Mouse (Mus musculus): ENCODE data around the gene Ganab. TPM values are rescaled to one million over a fixed set of nuclear protein-coding genes. Genes with fewer than 3 reads are reported as not detected.

Ganab gene
- polyA plus RNA-seq, 1 experiment from 2014 or later: 73.3 TPM

DNA sequence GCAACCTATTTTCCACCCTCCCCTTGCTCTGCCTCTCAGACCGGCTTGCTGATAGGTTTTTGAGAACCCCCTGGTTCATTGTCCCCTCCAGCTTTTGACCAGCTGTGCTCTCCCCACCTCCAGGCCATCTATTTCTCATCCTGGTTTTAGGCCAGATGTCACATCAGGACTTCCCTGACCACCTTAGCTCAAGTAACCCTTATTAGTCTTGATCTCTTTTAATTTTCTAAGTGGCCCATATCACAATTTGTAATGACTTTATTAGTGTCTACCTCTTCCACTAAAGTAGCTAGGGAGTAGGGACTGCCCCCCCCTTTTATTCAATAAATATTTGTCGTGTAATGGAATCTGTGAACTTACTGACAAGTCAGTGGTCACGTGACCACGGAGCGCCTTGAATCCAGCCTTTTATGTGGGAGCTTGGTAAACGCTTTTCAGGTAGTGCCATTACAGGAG lies 23.0 kb downstream of the Ganab start:
- H3K9me3 ChIP-seq (replicated peaks; ENCODE audit: control insufficient read depth, low read length): no peaks in the 10 kb centered on the region
- peak overlapping the region; percentile 84 for H3K4me3 ChIP-seq (ENCODE audit: low read depth, low read length)
- no peak; the same call in 1 of the 2 replicates for ATAC-seq
- WGBS: 1% methylated on average over 6 of the region's 6 CpGs
- peaks cover 31% of the 10 kb centered on the region for H3K36me3 ChIP-seq (ENCODE audit: control insufficient read depth, insufficient read depth, low read length)
- peaks cover 9% of the 10 kb centered on the region; the same call in 1 of the 2 replicates for H3K4me1 ChIP-seq (ENCODE audit: control insufficient read depth, insufficient read depth, low read length)
- peak overlapping the region; percentile 69 for H3K4me2 ChIP-seq (ENCODE audit: low read length)
- no peaks in the 10 kb centered on the region for H3K27me3 ChIP-seq (replicated peaks; ENCODE audit: control insufficient read depth, insufficient read depth, low read length)
- peak overlapping the region; percentile 77 for H3K27ac ChIP-seq (ENCODE audit: low read depth, low read length)
- H3K9ac ChIP-seq (ENCODE audit: low read length): peak overlapping the region; percentile 88
- DNase-seq (ENCODE audit: low spot score): peak; percentile 66

DNA sequence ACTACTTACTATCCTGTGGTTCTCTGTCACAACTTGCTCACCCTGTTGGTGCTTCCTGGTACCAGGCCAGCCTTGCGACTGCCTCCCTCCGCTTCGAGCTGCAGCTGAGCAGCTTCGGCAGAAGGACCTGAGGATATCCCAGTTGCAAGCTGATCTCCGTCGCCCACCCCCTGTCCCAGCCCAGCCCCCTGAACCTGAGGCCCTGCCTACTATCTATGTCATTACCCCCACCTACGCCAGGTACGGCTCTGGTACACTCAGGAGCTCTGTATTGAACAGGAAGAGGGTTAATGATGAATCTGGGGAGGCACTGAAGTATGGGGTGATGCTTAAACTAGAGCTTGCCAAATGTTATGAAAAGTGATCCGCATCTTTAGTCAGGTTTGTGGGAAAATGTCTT lies 23.9 kb downstream of the Ganab start:
- Histone ChIP-seq H3K9me3 (replicated peaks; ENCODE audit: control insufficient read depth, low read length) (no peaks in the 10 kb centered on the region), H3K4me1 (ENCODE audit: control insufficient read depth, insufficient read depth, low read length) (peaks cover 9% of the 10 kb centered on the region; the same call in 1 of the 2 replicates), H3K9ac (ENCODE audit: low read length) (no peak overlapping the region; the same call in 1 of the 2 replicates), H3K27ac (ENCODE audit: low read depth, low read length) (no peak overlapping the region), H3K27me3 (replicated peaks; ENCODE audit: control insufficient read depth, insufficient read depth, low read length) (no peaks in the 10 kb centered on the region), H3K36me3 (ENCODE audit: control insufficient read depth, insufficient read depth, low read length) (peaks cover 31% of the 10 kb centered on the region), H3K4me3 (ENCODE audit: low read depth, low read length) (no peak overlapping the region), H3K4me2 (ENCODE audit: low read length) (peak overlapping the region; percentile 69; the same call in 1 of the 2 replicates)
- no peak for ATAC-seq
- 81% methylated on average over 9 of the region's 9 CpGs for WGBS
- no peak for DNase-seq (ENCODE audit: low spot score)

- no peak for ATAC-seq
- Histone ChIP-seq H3K4me3 (ENCODE audit: low read depth, low read length) (no peak overlapping the region), H3K27me3 (replicated peaks; ENCODE audit: control insufficient read depth, insufficient read depth, low read length) (no peaks in the 10 kb centered on the region), H3K27ac (ENCODE audit: low read depth, low read length) (no peak overlapping the region), H3K4me1 (ENCODE audit: control insufficient read depth, insufficient read depth, low read length) (peaks cover 1% of the 10 kb centered on the region; the same call in 1 of the 2 replicates), H3K9ac (ENCODE audit: low read length) (no peak overlapping the region), H3K36me3 (ENCODE audit: control insufficient read depth, insufficient read depth, low read length) (peaks cover 40% of the 10 kb centered on the region), H3K9me3 (replicated peaks; ENCODE audit: control insufficient read depth, low read length) (no peaks in the 10 kb centered on the region), H3K4me2 (ENCODE audit: low read length) (no peak overlapping the region)
- no peak for DNase-seq (ENCODE audit: low spot score)
- WGBS: 94% methylated on average over 2 of the region's 2 CpGs
Measured at GRCm38 (mm10) chr19:8926766-8927165, 28.9 kb downstream of the Ganab start.

DNA sequence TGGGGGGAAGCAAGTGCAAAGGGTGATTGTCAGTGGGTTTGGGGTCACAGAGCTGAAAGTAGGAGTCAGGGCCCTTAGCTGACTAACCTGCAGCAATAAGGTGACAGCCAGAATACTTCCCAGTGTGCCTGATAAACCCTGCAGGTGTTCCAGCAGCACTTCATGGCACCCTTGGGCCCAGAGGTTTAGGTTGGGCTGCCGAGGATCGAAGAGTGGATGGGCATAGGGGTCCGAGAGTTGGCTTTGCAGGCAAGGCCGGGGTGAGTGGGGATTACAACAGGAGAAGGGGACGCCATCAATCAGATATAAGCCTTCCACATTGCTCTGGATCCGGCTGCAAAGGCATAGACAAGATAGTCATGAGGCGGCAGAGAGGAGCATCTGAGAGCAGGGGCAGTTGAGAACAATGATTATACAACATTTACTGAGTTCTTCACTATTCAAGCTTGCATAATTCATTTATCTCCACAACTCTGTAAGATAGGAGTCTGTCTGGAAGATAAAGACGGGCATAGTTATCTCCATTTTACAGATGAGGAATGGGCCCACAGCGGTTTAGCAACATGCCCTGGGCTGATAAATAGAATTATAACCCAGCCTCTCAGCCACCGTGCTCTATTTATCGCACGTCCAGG lies 30.1 kb downstream of the Ganab start:
- Histone ChIP-seq H3K9ac (ENCODE audit: low read length) (no peak overlapping the region), H3K27me3 (replicated peaks; ENCODE audit: control insufficient read depth, insufficient read depth, low read length) (no peaks in the 10 kb centered on the region), H3K27ac (ENCODE audit: low read depth, low read length) (no peak overlapping the region), H3K4me1 (ENCODE audit: control insufficient read depth, insufficient read depth, low read length) (no peaks in the 10 kb centered on the region; the same call in 1 of the 2 replicates), H3K4me2 (ENCODE audit: low read length) (no peak overlapping the region), H3K4me3 (ENCODE audit: low read depth, low read length) (no peak overlapping the region), H3K36me3 (ENCODE audit: control insufficient read depth, insufficient read depth, low read length) (peaks cover 36% of the 10 kb centered on the region), H3K9me3 (replicated peaks; ENCODE audit: control insufficient read depth, low read length) (no peaks in the 10 kb centered on the region)
- ATAC-seq: no peak
- WGBS: 94% methylated on average over 12 of the region's 12 CpGs
- DNase-seq (ENCODE audit: low spot score): no peak

DNA sequence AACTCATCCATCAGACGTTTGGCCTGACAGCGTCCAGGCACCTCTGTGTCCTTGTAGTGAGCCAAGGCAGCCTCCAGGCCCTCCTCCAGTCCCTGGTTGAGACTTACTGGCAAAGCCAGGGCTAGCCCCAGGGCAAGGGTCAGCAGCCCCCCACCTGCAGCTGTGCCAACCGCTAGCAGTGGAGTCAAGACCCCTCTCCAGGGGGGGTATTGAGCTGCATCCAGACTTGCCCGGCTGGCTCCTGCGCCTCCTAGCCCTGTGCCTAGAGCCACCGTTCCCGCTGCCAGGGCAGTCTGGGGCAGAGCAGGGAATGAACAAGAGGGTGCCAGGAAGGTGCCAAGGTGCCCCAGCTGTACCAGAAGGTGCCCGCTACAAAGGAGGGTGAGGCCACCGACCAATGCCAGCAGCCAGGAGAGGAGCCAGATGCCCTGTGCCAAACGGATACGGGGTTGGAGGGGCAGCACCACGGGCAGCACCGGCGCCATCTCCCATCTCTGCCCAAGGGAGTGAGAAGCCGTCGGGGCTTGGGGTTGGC lies 30.9 kb downstream of the Ganab start:
- WGBS: 15% methylated on average over 16 of the region's 16 CpGs
- DNase-seq (ENCODE audit: low spot score) (no peak), ATAC-seq (peak; percentile 27)
- Histone ChIP-seq H3K9me3 (replicated peaks; ENCODE audit: control insufficient read depth, low read length) (no peaks in the 10 kb centered on the region), H3K4me3 (ENCODE audit: low read depth, low read length) (peak overlapping the region; percentile 48), H3K27ac (ENCODE audit: low read depth, low read length) (no peak overlapping the region), H3K4me1 (ENCODE audit: control insufficient read depth, insufficient read depth, low read length) (no peaks in the 10 kb centered on the region; the same call in 1 of the 2 replicates), H3K4me2 (ENCODE audit: low read length) (peak overlapping the region; percentile 73), H3K27me3 (replicated peaks; ENCODE audit: control insufficient read depth, insufficient read depth, low read length) (no peaks in the 10 kb centered on the region), H3K9ac (ENCODE audit: low read length) (peak overlapping the region; percentile 68), H3K36me3 (ENCODE audit: control insufficient read depth, insufficient read depth, low read length) (peaks cover 31% of the 10 kb centered on the region)

GRCm38 (mm10) chr19:8929224-8930088 lies 31.6 kb downstream of the Ganab start, which contains the start of the genes Rom1 and Eml3:
TSS of gene Rom1 (minus strand) at chr19:8929356.
TSS of gene Eml3 (plus strand) at chr19:8929552.
- H3K27ac ChIP-seq (ENCODE audit: low read depth, low read length): no peak within 1 kb of the TSS
- WGBS: under 1% methylated on average over 68 of the region's 74 CpGs
- DNase-seq (ENCODE audit: low spot score): peak; percentile 44

DNA sequence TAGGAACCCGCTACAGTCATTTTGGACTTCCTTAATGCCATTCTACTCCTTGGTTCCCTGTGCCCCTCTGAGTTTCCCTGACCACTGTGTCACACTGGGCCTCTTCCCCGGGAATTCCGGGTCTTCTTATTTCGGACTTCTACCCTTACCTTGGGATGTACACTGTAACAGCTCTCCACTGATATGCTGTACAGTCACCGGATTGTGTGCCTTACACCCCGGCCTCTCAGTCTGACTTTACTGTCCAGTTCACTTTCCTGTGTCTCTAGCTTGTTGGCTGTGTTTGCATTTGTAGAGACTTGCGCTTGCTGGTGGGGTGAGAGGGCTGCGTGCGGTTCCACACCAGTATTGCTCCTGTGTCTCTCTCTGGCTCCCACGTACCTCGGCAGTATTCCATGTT lies 32.2 kb downstream of the Ganab start:
- Histone ChIP-seq H3K4me1 (ENCODE audit: control insufficient read depth, insufficient read depth, low read length) (no peaks in the 10 kb centered on the region; the same call in 1 of the 2 replicates), H3K9ac (ENCODE audit: low read length) (peak overlapping the region; percentile 68), H3K4me3 (ENCODE audit: low read depth, low read length) (peak overlapping the region; percentile 48), H3K36me3 (ENCODE audit: control insufficient read depth, insufficient read depth, low read length) (peaks cover 29% of the 10 kb centered on the region), H3K9me3 (replicated peaks; ENCODE audit: control insufficient read depth, low read length) (no peaks in the 10 kb centered on the region), H3K4me2 (ENCODE audit: low read length) (peak overlapping the region; percentile 73), H3K27me3 (replicated peaks; ENCODE audit: control insufficient read depth, insufficient read depth, low read length) (no peaks in the 10 kb centered on the region), H3K27ac (ENCODE audit: low read depth, low read length) (no peak overlapping the region)
- ATAC-seq (no peak), DNase-seq (ENCODE audit: low spot score) (no peak)
- WGBS: 14% methylated on average over 11 of the region's 11 CpGs

More at GRCm38 (mm10) chr19:8929224-8930088, 31.6 kb downstream of the Ganab start, which contains the start of the genes Rom1 and Eml3:
- H3K4me2 ChIP-seq (ENCODE audit: low read length): peak within 1 kb of the TSS; percentile 73
- H3K4me1 ChIP-seq (ENCODE audit: control insufficient read depth, insufficient read depth, low read length): no peaks in the 10 kb centered on the region; the same call in 1 of the 2 replicates
- H3K9me3 ChIP-seq (replicated peaks; ENCODE audit: control insufficient read depth, low read length): no peaks in the 10 kb centered on the region
- peak within 1 kb of the TSS; percentile 48 for H3K4me3 ChIP-seq (ENCODE audit: low read depth, low read length)
- H3K9ac ChIP-seq (ENCODE audit: low read length): peak within 1 kb of the TSS; percentile 68
- ATAC-seq: peak; percentile 72
- no peaks in the 10 kb centered on the region for H3K27me3 ChIP-seq (replicated peaks; ENCODE audit: control insufficient read depth, insufficient read depth, low read length)
- peaks cover 29% of the 10 kb centered on the region for H3K36me3 ChIP-seq (ENCODE audit: control insufficient read depth, insufficient read depth, low read length)

DNA sequence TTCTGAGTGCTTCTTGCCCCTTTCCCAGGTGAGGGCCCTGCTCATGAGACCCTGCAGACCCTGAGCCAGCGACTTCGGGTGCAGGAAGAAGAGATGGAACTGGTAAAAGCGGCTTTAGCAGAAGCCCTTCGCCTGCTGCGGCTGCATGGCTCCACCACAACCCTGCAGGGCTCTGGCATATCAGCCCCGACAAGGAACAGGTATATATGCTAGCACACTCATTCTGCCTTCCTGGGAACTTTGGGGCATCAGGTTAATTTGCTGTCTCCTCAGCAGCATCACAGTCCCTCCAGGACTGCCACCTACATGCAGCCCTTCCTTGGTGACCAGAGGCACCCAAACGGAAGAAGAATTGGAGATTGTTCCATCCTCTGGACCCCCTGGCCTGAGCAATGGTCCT lies 32.9 kb downstream of the Ganab start:
- Histone ChIP-seq H3K36me3 (ENCODE audit: control insufficient read depth, insufficient read depth, low read length) (peaks cover 22% of the 10 kb centered on the region), H3K4me1 (ENCODE audit: control insufficient read depth, insufficient read depth, low read length) (no peaks in the 10 kb centered on the region; the same call in 1 of the 2 replicates), H3K4me2 (ENCODE audit: low read length) (no peak overlapping the region), H3K9me3 (replicated peaks; ENCODE audit: control insufficient read depth, low read length) (no peaks in the 10 kb centered on the region), H3K27me3 (replicated peaks; ENCODE audit: control insufficient read depth, insufficient read depth, low read length) (no peaks in the 10 kb centered on the region), H3K9ac (ENCODE audit: low read length) (no peak overlapping the region), H3K27ac (ENCODE audit: low read depth, low read length) (no peak overlapping the region), H3K4me3 (ENCODE audit: low read depth, low read length) (no peak overlapping the region)
- 84% methylated on average over 7 of the region's 7 CpGs for WGBS
- ATAC-seq (no peak), DNase-seq (ENCODE audit: low spot score) (no peak)
